Mouse (Mus musculus) retina, adult 2 months (tissue): Measurements from ENCODE around the gene Olfr285.

Experiments used
- DNase-seq: peaks from one replicate; pipeline ENCODE4 v3.0.0-alpha.2; 2012; ENCODE audit warnings: low read depth, low spot score

Olfr285 gene

DNA sequence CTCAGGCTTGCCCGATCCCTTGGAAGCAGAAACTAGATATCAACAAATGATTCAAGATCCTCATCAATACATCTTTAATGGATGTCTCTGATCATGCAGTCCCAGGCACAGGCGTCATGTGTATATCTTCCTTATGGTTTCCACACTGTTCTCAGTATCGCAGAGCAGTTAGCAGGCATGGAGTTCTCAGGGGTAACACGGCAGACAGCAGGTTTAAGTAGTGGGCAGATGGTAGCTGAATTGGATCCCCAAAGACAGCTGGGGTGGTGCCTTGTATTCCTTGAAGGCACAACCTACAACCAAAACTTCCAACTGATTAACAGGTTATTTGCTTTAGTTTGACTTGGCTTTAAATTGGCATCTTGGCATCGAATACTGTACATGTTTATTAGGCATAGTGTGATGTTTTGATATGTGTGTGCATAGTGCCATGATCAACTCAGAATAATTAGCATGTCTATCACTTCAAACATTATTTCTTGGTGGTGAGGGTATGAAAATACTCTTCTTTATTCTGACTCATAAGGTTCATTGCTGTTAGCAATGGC is at the start of gene Olfr285:
Olfr285 (minus strand) TSS at position 177 of the 548 bp plus-strand sequence.
- DNase-seq: no peak

DNA sequence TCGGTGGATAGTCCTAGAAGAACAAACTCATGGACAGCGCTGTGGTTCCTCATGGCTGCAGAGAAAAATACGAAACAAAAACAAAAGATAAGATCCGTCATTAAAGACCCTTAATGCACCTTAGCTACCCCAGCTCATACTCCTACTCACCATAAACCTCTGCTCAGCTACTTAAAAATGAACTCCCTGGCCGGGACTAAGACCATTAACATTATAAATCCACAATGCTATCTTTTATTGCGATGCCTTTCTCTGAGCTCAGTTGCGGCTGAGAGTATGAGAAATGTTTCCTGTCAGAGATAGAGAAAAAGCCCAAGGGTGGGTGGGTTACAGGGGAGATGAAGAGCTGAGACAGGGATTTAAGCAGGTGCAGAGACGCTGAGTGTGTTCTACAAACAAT is 23.7 kb upstream of the Olfr285 start, which contains the start of gene Olfr284:
Olfr284 (minus strand) TSS at position 101 of the 400 bp plus-strand sequence.
- DNase-seq: no peak

DNA sequence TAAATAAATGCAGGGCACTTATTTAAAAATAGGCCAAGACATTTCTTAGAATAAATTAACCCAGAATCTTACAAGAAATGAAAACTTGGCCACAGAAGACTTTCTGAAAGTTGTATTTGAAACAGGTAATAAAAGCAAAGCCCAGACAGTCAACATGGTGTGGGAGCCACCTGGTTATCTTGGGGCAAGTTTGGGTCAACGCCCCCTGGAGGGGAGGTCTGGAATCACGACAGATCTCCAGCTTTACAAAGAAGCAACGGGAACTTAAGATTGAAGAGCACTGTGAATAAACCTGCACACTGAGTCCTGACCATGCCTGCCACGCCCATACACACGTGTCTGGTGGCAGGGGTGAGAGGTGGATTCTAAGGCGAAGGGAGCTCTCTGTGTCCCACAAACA is 1.4 kb downstream of the Olfr285 start:
- DNase-seq: no peak

DNA sequence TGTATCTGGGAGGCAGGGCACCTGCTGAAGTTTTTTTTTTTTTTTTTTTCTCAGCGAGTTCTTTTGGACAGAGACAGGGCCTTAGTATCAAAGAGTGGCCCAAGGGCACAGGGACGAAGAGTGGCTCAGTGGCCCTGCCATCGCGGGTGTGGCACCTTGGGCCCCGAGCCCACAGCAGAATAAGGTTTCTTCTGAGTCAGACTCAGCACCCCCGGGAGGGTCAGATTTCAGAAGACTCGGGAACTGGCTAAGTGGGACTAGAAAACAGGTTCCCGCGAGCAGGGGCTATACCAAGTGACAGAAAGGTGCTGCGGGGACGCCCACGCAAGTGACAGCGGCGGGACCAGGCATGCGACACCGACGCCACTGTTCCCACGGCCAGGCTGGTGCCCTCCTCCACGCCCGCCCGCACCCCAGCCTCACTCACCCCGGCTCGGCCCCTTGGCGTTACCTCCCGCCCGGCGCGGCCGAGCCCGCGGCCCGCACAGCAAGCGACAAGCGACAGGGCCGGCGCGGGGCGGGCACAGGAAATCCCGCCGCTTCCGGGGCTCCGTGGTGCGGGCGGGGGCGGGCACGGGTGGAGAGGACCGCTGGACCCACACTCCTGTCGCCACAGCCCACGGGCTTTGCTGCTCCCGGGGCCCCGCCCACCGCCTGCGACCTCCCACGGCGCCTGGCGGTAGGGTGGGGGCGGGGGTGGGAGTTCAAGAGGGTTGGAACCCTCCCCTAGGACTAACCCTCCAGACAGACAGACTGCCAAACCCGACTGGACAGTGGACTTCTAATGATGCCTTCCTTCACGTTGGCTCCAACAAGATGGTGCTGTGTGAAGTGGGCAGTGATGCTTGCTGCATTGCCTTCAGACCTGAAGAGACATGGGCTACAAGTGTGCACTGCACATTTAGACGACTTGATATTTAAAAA is 21.3 kb downstream of the Olfr285 start, which contains the start of gene Zfp641:
Zfp641 (minus strand) TSS at position 534 of the 924 bp plus-strand sequence.
- DNase-seq: peak; percentile 34

DNA sequence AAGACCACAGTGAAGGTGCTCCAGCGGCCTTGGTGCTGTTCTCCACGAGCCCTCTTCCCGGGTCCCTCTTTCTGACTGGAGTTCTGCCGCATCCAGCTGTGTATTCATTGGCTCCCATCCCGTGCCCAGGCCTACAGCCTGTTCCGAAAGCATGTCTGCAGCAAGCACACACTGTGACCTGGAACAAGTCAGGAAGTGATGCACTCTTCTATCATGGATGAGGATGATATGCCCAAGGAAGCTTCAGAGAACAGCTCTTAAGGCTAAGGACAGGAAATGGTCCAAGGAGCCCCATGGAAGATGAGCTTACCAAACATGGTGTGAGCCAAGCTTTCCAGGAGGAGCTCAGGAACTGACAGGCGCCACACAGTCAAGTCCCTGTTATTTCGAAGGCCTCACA is 23.5 kb downstream of the Olfr285 start:
- no peak for DNase-seq

DNA sequence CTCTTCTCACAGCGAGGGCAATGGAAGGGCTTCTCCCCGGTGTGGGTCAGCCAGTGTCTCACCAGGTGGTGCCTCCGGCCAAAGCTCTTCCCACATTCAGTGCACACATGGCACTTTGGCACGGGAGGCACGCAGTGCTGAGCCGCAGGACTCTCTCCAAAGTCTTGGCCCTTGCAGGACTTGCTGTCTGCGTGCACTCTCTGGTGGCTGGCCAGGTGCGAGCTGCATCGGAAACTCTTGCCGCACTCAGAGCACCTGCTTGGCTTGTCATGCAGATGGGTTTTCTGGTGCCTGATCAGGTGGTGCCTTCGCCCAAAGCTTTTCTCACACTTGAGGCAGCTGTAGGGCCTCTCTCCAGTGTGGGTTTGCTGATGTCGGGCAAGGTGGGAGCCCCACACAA is 28.6 kb downstream of the Olfr285 start:
- DNase-seq: no peak

DNA sequence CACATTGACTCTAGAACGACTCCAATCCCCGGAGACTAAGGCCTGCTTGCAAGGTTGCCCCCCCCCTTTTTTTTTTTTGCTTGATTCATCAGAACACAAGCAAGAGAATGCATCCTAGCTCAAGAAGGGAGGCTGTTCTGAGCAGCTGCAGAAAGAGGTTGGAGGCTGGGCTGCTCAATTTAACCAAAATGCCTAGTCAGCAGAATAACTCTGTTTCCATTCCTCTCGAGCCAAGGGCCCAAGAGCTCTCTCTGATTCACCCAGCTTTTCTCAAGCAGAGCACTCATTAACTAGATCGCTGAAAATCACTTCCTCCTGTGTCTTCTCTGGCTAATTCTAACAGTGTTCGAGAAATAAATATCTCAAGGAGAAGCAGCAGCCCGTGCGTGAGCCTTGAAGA is 30.7 kb downstream of the Olfr285 start:
- DNase-seq: no peak
